Mouse (Mus musculus) cerebellum, adult 9-10 months (tissue): ENCODE measurements around the gene Pet117.

Source experiments
- DNase-seq: peaks from one replicate; pipeline ENCODE4 v3.0.0; 2022

Pet117 gene

GRCm38 (mm10) chr2:144382624-144383138, 13.9 kb downstream of the Pet117 start:
- DNase-seq: no peak

- DNase-seq: no peak
Observed at GRCm38 (mm10) chr2:144386296-144386695, 17.5 kb downstream of the Pet117 start.

- DNase-seq: no peak
Observed at GRCm38 (mm10) chr2:144388416-144388815, 19.6 kb downstream of the Pet117 start.

- no peak for DNase-seq
Observed at GRCm38 (mm10) chr2:144399531-144399930, 30.7 kb downstream of the Pet117 start.

- DNase-seq: no peak
Observed at GRCm38 (mm10) chr2:144400659-144401058, 31.9 kb downstream of the Pet117 start.

- no peak for DNase-seq
Observed at GRCm38 (mm10) chr2:144409037-144409436, 40.2 kb downstream of the Pet117 start.

GRCm38 (mm10) chr2:144410603-144411002, 41.8 kb downstream of the Pet117 start:
- DNase-seq: no peak

GRCm38 (mm10) chr2:144414646-144415045, 45.9 kb downstream of the Pet117 start:
- peak; percentile 34 for DNase-seq

GRCm38 (mm10) chr2:144416859-144417258, 48.1 kb downstream of the Pet117 start:
- no peak for DNase-seq

GRCm38 (mm10) chr2:144418062-144418461, 49.3 kb downstream of the Pet117 start:
- no peak for DNase-seq

GRCm38 (mm10) chr2:144422094-144422675, 53.4 kb downstream of the Pet117 start:
- DNase-seq: no peak
